Mouse (Mus musculus): ENCODE measurements around the gene 1700025G04Rik. TPM values are rescaled to one million over a fixed set of nuclear protein-coding genes. Genes with fewer than 3 reads are reported as not detected.

Gene 1700025G04Rik
- polyA plus RNA-seq, 1 experiment = 5.0 TPM

DNA sequence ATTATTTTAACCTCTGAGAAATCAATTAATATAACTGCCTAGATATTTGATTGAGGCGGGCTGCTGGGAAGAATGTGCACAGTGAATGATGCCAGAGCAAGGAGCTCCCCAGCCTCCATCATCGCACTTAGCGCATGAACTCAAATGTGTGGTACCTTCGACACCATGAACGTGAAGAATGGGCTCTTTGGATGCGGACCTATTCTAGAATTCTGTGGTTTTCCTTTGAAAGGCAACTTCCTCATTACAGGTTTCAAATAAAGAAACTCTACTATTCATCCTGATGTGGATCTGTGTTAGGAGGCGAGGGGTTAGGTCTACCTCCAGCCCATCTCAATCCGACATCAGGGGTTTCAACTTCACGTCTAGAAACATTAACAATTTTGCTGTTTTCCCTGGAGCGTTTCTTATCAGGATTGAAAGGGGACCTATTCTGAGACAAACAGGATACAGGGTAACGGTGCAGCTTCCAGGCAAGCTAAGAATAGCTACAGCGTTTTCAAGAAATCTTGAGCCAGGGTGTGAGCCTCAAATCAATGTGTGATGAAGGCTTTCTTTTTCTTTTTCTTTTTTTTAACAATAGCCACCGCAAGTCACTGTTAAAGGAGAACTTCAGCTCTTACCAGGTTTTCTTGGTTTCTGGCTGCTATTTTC, 110.0 kb downstream of the 1700025G04Rik start:
- TF ChIP-seq CTCF (IDR thresholded peaks at IDR 0.05; ENCODE audit: borderline replicate concordance, control insufficient read depth, extremely low read depth, insufficient read depth, low read length, poor library complexity) (no peak), POLR2A (IDR thresholded peaks at IDR 0.05; ENCODE audit: control insufficient read depth, extremely low read depth, insufficient read depth, low read length, poor library complexity) (no peak)
- Histone ChIP-seq H3K36me3 (ENCODE audit: control insufficient read depth, insufficient read depth, low read length) (no peaks in the 10 kb centered on the region), H3K27me3 (ENCODE audit: control insufficient read depth, insufficient read depth, low read length) (no peaks in the 10 kb centered on the region), H3K4me1 (replicated peaks; ENCODE audit: control insufficient read depth, insufficient read depth, low read length) (no peaks in the 10 kb centered on the region), H3K4me3 (ENCODE audit: control insufficient read depth, insufficient read depth, low read length) (no peak overlapping the region), H3K27ac (ENCODE audit: control insufficient read depth, insufficient read depth, low read length) (no peak overlapping the region)
- 33% methylated on average over 13 of the region's 13 CpGs for WGBS
- DNase-seq = no peak

DNA sequence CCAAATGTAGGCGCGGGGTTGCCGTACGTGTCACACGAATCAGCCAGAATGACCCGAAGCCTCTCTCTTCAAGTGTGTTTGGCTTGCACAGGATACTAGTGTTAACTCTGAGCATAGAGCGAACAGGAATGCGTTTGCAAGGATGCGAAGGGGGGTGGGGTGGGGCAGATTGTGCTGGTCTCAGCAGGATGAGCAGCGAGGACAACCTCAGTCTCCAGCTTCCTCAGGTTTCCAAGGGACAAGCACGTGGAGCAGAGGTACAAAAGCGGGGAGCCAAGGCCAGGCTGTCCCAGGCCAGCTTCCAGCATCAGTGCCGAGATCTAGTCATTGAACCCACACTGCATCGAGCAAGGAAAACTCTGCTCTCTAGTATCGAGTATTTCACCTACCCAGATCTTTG, 111.2 kb downstream of the 1700025G04Rik start:
- DNase-seq = no peak
- Histone ChIP-seq H3K4me1 (replicated peaks; ENCODE audit: control insufficient read depth, insufficient read depth, low read length) (no peaks in the 10 kb centered on the region), H3K27ac (ENCODE audit: control insufficient read depth, insufficient read depth, low read length) (no peak overlapping the region), H3K27me3 (ENCODE audit: control insufficient read depth, insufficient read depth, low read length) (no peaks in the 10 kb centered on the region), H3K36me3 (ENCODE audit: control insufficient read depth, insufficient read depth, low read length) (no peaks in the 10 kb centered on the region), H3K4me3 (ENCODE audit: control insufficient read depth, insufficient read depth, low read length) (no peak overlapping the region)
- WGBS = 96% methylated on average over 15 of the region's 15 CpGs
- no peak for TF ChIP-seq POLR2A (IDR thresholded peaks at IDR 0.05; ENCODE audit: control insufficient read depth, extremely low read depth, insufficient read depth, low read length, poor library complexity)
- TF ChIP-seq CTCF (IDR thresholded peaks at IDR 0.05; ENCODE audit: borderline replicate concordance, control insufficient read depth, extremely low read depth, insufficient read depth, low read length, poor library complexity) = no peak

DNA sequence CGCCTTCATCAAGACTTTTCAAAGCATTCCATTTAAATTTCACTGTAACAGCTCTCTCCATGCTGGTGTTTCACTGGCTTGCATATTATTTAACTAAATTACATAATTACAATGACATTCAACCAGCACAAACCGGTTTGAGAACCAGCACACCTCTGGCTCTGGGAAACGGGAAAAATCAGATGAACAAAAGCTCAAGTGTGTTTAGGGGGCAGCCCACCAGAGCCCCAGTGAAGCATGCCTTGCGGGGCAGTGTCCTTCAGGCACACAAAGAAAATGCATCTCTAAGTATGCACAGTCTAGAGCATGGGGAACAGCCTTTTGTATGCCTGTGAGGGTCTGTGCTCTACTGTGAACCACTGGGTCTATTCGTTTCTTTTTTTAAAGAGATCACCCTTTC, 112.3 kb downstream of the 1700025G04Rik start:
- Histone ChIP-seq H3K4me3 (ENCODE audit: control insufficient read depth, insufficient read depth, low read length) (no peak overlapping the region), H3K27ac (ENCODE audit: control insufficient read depth, insufficient read depth, low read length) (no peak overlapping the region), H3K36me3 (ENCODE audit: control insufficient read depth, insufficient read depth, low read length) (no peaks in the 10 kb centered on the region), H3K4me1 (replicated peaks; ENCODE audit: control insufficient read depth, insufficient read depth, low read length) (no peaks in the 10 kb centered on the region; the same call in 1 of the 2 replicates), H3K27me3 (ENCODE audit: control insufficient read depth, insufficient read depth, low read length) (no peaks in the 10 kb centered on the region)
- WGBS = 93% methylated on average over 5 of the region's 5 CpGs
- no peak for DNase-seq
- TF ChIP-seq POLR2A (IDR thresholded peaks at IDR 0.05; ENCODE audit: control insufficient read depth, extremely low read depth, insufficient read depth, low read length, poor library complexity) (no peak), CTCF (IDR thresholded peaks at IDR 0.05; ENCODE audit: borderline replicate concordance, control insufficient read depth, extremely low read depth, insufficient read depth, low read length, poor library complexity) (no peak)

DNA sequence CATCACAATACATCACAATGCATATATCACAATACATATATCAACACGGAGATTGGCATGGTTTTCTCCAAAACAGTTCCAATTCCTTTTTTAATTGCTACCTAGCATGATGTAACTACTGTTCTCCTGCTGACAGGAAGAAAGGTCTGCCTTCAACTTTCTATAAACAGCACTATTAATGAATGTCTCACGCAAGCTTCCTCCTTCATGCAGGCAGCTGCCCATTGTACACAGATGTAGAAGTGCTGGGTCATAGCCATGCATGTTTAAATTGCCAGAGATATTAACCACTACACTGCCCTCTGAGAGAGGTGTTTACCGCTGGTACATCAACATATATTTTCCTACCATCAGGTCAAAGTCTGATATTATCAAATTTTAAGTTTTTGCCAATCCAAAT, 113.1 kb downstream of the 1700025G04Rik start:
- Histone ChIP-seq H3K36me3 (ENCODE audit: control insufficient read depth, insufficient read depth, low read length) (no peaks in the 10 kb centered on the region), H3K27ac (ENCODE audit: control insufficient read depth, insufficient read depth, low read length) (no peak overlapping the region), H3K4me3 (ENCODE audit: control insufficient read depth, insufficient read depth, low read length) (no peak overlapping the region), H3K27me3 (ENCODE audit: control insufficient read depth, insufficient read depth, low read length) (no peaks in the 10 kb centered on the region), H3K4me1 (replicated peaks; ENCODE audit: control insufficient read depth, insufficient read depth, low read length) (no peaks in the 10 kb centered on the region; the same call in 1 of the 2 replicates)
- no peak for DNase-seq
- no peak for TF ChIP-seq POLR2A (IDR thresholded peaks at IDR 0.05; ENCODE audit: control insufficient read depth, extremely low read depth, insufficient read depth, low read length, poor library complexity)
- TF ChIP-seq CTCF (IDR thresholded peaks at IDR 0.05; ENCODE audit: borderline replicate concordance, control insufficient read depth, extremely low read depth, insufficient read depth, low read length, poor library complexity) = no peak
- WGBS = 57% methylated on average over 3 of the region's 3 CpGs

DNA sequence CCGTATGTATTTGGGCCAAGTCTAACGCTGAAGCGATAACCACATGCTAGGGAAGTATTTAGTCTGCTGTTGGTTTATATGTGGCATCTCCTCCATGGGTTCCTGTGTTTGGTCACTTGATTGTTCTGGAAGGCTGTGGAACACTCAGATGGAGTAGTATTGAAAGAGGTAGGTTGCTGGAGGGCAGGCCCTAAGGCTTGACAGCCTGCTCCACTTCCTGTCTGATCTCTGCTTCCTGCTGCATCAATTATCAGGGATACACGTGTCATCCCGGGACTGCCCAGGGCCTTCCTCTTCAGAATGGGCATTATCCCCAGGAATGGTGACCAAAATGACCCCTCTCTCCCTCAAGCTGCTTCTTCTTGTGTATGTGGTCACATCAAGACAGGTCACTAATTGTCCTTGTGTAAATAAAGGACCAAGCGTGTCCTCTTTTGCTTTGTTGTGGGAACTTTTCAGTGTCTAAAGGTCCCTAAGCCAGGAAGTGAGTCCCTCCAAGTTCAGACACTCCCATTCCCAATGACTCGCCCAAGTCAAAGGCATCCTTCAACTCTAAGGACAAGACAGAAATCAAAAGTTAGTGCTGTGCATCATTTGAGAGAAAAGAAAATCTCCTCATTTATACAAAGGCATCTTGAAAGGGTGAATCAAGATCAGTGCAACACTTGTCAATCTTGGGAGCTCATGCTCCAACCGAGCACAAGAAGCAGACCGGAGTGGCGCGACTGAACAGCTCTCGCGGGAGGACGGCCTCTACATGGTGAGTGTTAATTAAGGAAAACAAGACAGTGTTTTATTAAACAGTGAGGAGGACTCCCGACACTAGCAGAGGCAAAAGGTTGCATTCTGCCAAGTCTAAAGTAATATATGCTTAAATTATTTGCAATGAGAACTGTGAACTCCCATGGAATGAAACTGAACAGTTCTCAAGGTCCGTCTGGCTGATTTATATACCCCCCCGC, 114.2 kb downstream of the 1700025G04Rik start:
- no peak for DNase-seq
- no peak for TF ChIP-seq CTCF (IDR thresholded peaks at IDR 0.05; ENCODE audit: borderline replicate concordance, control insufficient read depth, extremely low read depth, insufficient read depth, low read length, poor library complexity)
- TF ChIP-seq POLR2A (IDR thresholded peaks at IDR 0.05; ENCODE audit: control insufficient read depth, extremely low read depth, insufficient read depth, low read length, poor library complexity) = no peak
- no peaks in the 10 kb centered on the region; the same call in 1 of the 2 replicates for H3K4me1 ChIP-seq (replicated peaks; ENCODE audit: control insufficient read depth, insufficient read depth, low read length)
- WGBS = 95% methylated on average over 17 of the region's 17 CpGs
- H3K27ac ChIP-seq (ENCODE audit: control insufficient read depth, insufficient read depth, low read length) = no peak overlapping the region
- no peaks in the 10 kb centered on the region for H3K36me3 ChIP-seq (ENCODE audit: control insufficient read depth, insufficient read depth, low read length)
- no peaks in the 10 kb centered on the region for H3K27me3 ChIP-seq (ENCODE audit: control insufficient read depth, insufficient read depth, low read length)
- no peak overlapping the region for H3K4me3 ChIP-seq (ENCODE audit: control insufficient read depth, insufficient read depth, low read length)

DNA sequence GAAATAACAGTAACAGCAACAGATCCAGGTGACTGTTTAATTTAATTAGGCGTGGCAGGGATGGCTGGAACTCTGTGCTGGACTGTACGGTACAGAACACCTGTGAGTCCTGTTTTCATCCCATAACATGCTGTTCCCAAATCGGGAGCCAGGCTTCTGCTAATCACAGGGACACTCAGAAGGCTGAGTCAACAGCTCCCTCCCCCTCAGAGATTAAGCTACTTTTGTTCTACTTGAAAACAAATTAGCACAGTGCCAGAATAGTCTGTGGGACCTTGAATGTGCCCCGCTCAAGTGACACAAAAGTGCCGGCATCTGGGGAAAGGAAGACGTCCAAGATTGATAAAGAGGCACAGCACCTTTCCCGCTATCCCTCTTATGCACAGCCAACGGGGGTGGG, 115.0 kb downstream of the 1700025G04Rik start:
- DNase-seq = no peak
- Histone ChIP-seq H3K4me3 (ENCODE audit: control insufficient read depth, insufficient read depth, low read length) (no peak overlapping the region), H3K36me3 (ENCODE audit: control insufficient read depth, insufficient read depth, low read length) (no peaks in the 10 kb centered on the region), H3K4me1 (replicated peaks; ENCODE audit: control insufficient read depth, insufficient read depth, low read length) (no peaks in the 10 kb centered on the region; the same call in 1 of the 2 replicates), H3K27me3 (ENCODE audit: control insufficient read depth, insufficient read depth, low read length) (no peaks in the 10 kb centered on the region), H3K27ac (ENCODE audit: control insufficient read depth, insufficient read depth, low read length) (no peak overlapping the region)
- TF ChIP-seq POLR2A (IDR thresholded peaks at IDR 0.05; ENCODE audit: control insufficient read depth, extremely low read depth, insufficient read depth, low read length, poor library complexity) (no peak), CTCF (IDR thresholded peaks at IDR 0.05; ENCODE audit: borderline replicate concordance, control insufficient read depth, extremely low read depth, insufficient read depth, low read length, poor library complexity) (no peak)
- 93% methylated on average over 8 of the region's 8 CpGs for WGBS

All from thymus, adult 2 months (tissue).